Mouse (Mus musculus) cortical plate, adult 2 months (tissue): ENCODE results near the gene Hist1h2ak.

Source experiments
- CTCF ChIP-seq: fragments of 200-500 bp; IDR thresholded peaks from 2 replicates; pipeline ENCODE4 v1.5.1; 2011; ENCODE audit warnings: mild to moderate bottlenecking, control low read depth, low read length; ENCODE audit not compliant: insufficient read depth; ENCODE audit errors: extremely low read depth
- POLR2A ChIP-seq: fragments of 200-500 bp; IDR thresholded peaks from 2 replicates; pipeline ENCODE4 v1.6.1; 2011; ENCODE audit warnings: mild to moderate bottlenecking, low read length, control low read depth; ENCODE audit not compliant: insufficient read depth; ENCODE audit errors: extremely low read depth

- no peak for TF ChIP-seq CTCF
- TF ChIP-seq POLR2A, result no peak
Observed at GRCm38 (mm10) chr13:21786189-21786898, 32.7 kb upstream of the Hist1h2ak start.
